In the genomic region with DNA sequence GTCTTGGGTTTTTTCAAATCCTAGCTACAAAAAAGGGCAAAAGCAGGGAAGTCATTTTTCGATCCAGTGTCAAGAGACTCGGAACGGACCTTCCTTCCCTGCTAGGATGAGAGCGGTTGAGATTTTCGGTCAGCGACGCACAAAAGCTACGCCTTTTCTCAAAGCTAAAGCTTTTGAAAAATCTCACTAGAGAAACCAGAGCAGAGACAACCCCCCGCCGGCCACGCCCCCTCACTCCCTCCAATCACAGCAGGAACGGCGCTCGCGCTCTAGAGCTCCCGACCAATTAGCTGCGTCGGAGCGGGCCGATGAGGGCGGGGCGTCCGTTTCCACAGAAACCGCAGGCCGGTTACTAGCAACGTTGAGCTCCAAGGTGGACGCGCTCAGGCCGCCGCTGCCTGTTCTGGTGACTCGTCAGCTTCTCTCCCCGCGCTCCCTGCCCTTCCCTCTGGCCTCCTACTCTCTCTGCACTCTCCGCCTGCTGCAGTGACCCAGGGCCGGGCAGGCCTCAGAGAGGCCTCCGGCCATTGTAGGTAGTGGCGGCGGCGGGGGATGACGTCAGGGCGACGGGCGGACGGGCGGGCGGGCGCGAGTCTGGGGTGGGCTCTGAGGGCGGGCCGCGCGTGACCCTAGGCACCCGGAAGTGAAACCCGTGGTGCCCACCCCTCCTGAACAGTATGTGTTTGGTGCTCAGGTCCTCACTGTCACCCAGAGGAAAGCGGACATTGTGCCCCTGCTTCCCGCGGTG, we compare ENCODE assay signal across 8 mouse cellular contexts. TPM values are rescaled to one million over a fixed set of nuclear protein-coding genes. Genes with fewer than 3 reads are reported as not detected.
A peak's percentile ranks its signal among the peaks of the same experiment; 100 is the strongest.
DNase-seq lines count a peak whose midpoint lies in the region; ATAC-seq and TF ChIP-seq lines count a peak whose summit lies in the region.

A gene (plus strand): TSS at position 335 of the 748 bp plus-strand sequence.

- peaks cover 13% of the 10 kb centered on the region for H3K4me1 ChIP-seq in heart, embryonic 15.5 days (replicated peaks)
- peaks cover 5 to 12% of the 10 kb centered on the region in 2 experiments; a peak in 1 of 4 replicates for H3K4me1 ChIP-seq in liver, embryonic 14.5 days (replicated peaks; ENCODE audit: control insufficient read depth in 2 of 2, insufficient read depth in 2 of 2, low read length in 1 of 2)
- no peaks in the 10 kb centered on the region for H3K4me1 ChIP-seq in neural tube, embryonic 11.5 days (ENCODE audit: control insufficient read depth, insufficient read depth, low read length)
- no peaks in the 10 kb centered on the region for H3K4me1 ChIP-seq in stomach, postnatal 0 days (replicated peaks; ENCODE audit: control insufficient read depth, insufficient read depth)

- peak within 1 kb of the TSS; percentile 97 for H3K27ac ChIP-seq in heart, embryonic 15.5 days
- H3K27ac ChIP-seq in liver, embryonic 14.5 days: peak within 1 kb of the TSS; percentile 57
- peak within 1 kb of the TSS; percentile 95 for H3K27ac ChIP-seq in neural tube, embryonic 11.5 days (ENCODE audit: low read depth, low read length)
- H3K27ac ChIP-seq in stomach, postnatal 0 days (replicated peaks): peak within 1 kb of the TSS; percentile 98

- no peaks in the 10 kb centered on the region for H3K9me3 ChIP-seq in heart, embryonic 15.5 days (replicated peaks)
- H3K9me3 ChIP-seq in liver, embryonic 14.5 days (ENCODE audit: control insufficient read depth, low read length): no peaks in the 10 kb centered on the region
- no peaks in the 10 kb centered on the region for H3K9me3 ChIP-seq in neural tube, embryonic 11.5 days (ENCODE audit: control insufficient read depth, low read length)
- no peaks in the 10 kb centered on the region for H3K9me3 ChIP-seq in stomach, postnatal 0 days (ENCODE audit: control insufficient read depth, low read length)

- peak within 1 kb of the TSS; percentile 78 for H3K9ac ChIP-seq in heart, embryonic 15.5 days
- H3K9ac ChIP-seq in liver, embryonic 14.5 days (replicated peaks): peak within 1 kb of the TSS; percentile 81
- H3K9ac ChIP-seq in neural tube, embryonic 11.5 days (ENCODE audit: low read length): peak within 1 kb of the TSS; percentile 90
- peak within 1 kb of the TSS; percentile 89 for H3K9ac ChIP-seq in stomach, postnatal 0 days (ENCODE audit: low read length)

- H3K4me3 ChIP-seq in heart, embryonic 15.5 days: peak within 1 kb of the TSS; percentile 79
- H3K4me3 ChIP-seq in liver, embryonic 14.5 days (ENCODE audit: insufficient read depth in 1 of 2, low read depth in 2 of 2, low read length in 2 of 2): peak within 1 kb of the TSS; percentile 80 to 98
- H3K4me3 ChIP-seq in neural tube, embryonic 11.5 days (ENCODE audit: low read depth, low read length): peak within 1 kb of the TSS; percentile 64
- H3K4me3 ChIP-seq in stomach, postnatal 0 days (ENCODE audit: low read depth, low read length): peak within 1 kb of the TSS; percentile 63

- TF ChIP-seq CTCF in liver, embryonic 14.5 days (IDR thresholded peaks at IDR 0.05; ENCODE audit: low read depth): no peak
- no peak for TF ChIP-seq CTCF in stomach, postnatal 0 days (IDR thresholded peaks at IDR 0.05; ENCODE audit: low read depth)

- TF ChIP-seq EP300 in liver, embryonic 14.5 days (IDR thresholded peaks at IDR 0.05; ENCODE audit: low read depth): no peak
- TF ChIP-seq EP300 in stomach, postnatal 0 days (optimal IDR thresholded peaks at IDR 0.05): no peak

- no peaks in the 10 kb centered on the region for H3K27me3 ChIP-seq in heart, embryonic 15.5 days
- H3K27me3 ChIP-seq in liver, embryonic 14.5 days (ENCODE audit: control insufficient read depth, insufficient read depth, low read length): no peaks in the 10 kb centered on the region
- no peaks in the 10 kb centered on the region for H3K27me3 ChIP-seq in neural tube, embryonic 11.5 days (ENCODE audit: control insufficient read depth, insufficient read depth, low read length)
- no peaks in the 10 kb centered on the region for H3K27me3 ChIP-seq in stomach, postnatal 0 days (ENCODE audit: control insufficient read depth, insufficient read depth, low read length)

- ATAC-seq in CD4-positive, CD25-positive, alpha-beta regulatory T cell, adult 4 months: peak; percentile 99
- ATAC-seq in heart, embryonic 15.5 days (replicated peaks; ENCODE audit: insufficient number of reproducible peaks, insufficient read depth, low FRiP score, low read depth): peak; percentile 98
- peak; percentile 96 for ATAC-seq in liver, embryonic 14.5 days (ENCODE audit: insufficient read depth)
- ATAC-seq in neural tube, embryonic 11.5 days (ENCODE audit: insufficient read depth, low FRiP score, low TSS enrichment): peak; percentile 99
- ATAC-seq in stomach, postnatal 0 days (ENCODE audit: low FRiP score, low TSS enrichment): peak; percentile 99

- WGBS in heart, embryonic 15.5 days: under 1% methylated on average over 57 of the region's 57 CpGs
- WGBS in liver, embryonic 14.5 days (ENCODE audit: insufficient replicate concordance): under 1% methylated on average over 51 of the region's 57 CpGs
- under 1% methylated on average over 51 of the region's 57 CpGs for WGBS in neural tube, embryonic 11.5 days
- under 1% methylated on average over 54 of the region's 57 CpGs for WGBS in stomach, postnatal 0 days

- peak within 1 kb of the TSS; percentile 80 for H3K4me2 ChIP-seq in heart, embryonic 15.5 days
- peak within 1 kb of the TSS; percentile 63 for H3K4me2 ChIP-seq in liver, embryonic 14.5 days (ENCODE audit: low read depth)
- H3K4me2 ChIP-seq in neural tube, embryonic 11.5 days (ENCODE audit: low read depth): peak within 1 kb of the TSS; percentile 74
- peak within 1 kb of the TSS; percentile 86 for H3K4me2 ChIP-seq in stomach, postnatal 0 days (replicated peaks; ENCODE audit: low read depth)

- peak; percentile 93 for DNase-seq in c-Kit-negative CD71-positive TER-119-positive erythroid progenitor cells, embryonic 14.5 days (ENCODE audit: low read depth, low spot score)
- DNase-seq in fibroblast of lung, adult 2 months (ENCODE audit: low read depth): peak; percentile 89
- peak; percentile 99 for DNase-seq in kidney, postnatal 25 days
- DNase-seq in liver, embryonic 14.5 days (ENCODE audit: low read depth in 3 of 3, low spot score in 3 of 3): peak; percentile 89 to 91 (median 90)
- peak; percentile 98 for DNase-seq in neural tube, embryonic 11.5 days (ENCODE audit: low spot score)
- peak; percentile 98 for DNase-seq in stomach, postnatal 0 days (ENCODE audit: low spot score)

- no peaks in the 10 kb centered on the region for H3K36me3 ChIP-seq in heart, embryonic 15.5 days
- no peaks in the 10 kb centered on the region for H3K36me3 ChIP-seq in liver, embryonic 14.5 days (replicated peaks; ENCODE audit: control insufficient read depth, insufficient read depth, low read depth)
- H3K36me3 ChIP-seq in neural tube, embryonic 11.5 days (ENCODE audit: control insufficient read depth, insufficient read depth, low read length): no peaks in the 10 kb centered on the region
- H3K36me3 ChIP-seq in stomach, postnatal 0 days (ENCODE audit: control insufficient read depth, insufficient read depth, low read length): no peaks in the 10 kb centered on the region

RNA-seq across cellular contexts. Expression of the gene that starts here (rescaled TPM):
- polyA plus RNA-seq in CD4-positive, CD25-positive, alpha-beta regulatory T cell, adult 4 months (2017; shearing (Covaris generic)): 1 to 10 TPM; 6.3 to 7.1 TPM
- polyA plus RNA-seq in heart, embryonic 15.5 days (2015; fragmentation: Nextera tagmentation; extraction: Ambion mirVana): 12.3 and 12.9 TPM in 2 replicates
- 3.9 and 5.6 TPM in 2 replicates for polyA plus RNA-seq in liver, embryonic 14.5 days (2012; rRNA removed)
- polyA plus RNA-seq in liver, embryonic 14.5 days (2014; fragmentation: Nextera tagmentation; extraction: Ambion mirVana): 4.9 and 7.6 TPM in 2 replicates
- 22.1 and 23.7 TPM in 2 replicates for polyA plus RNA-seq in neural tube, embryonic 11.5 days (2014; fragmentation: Nextera tagmentation; extraction: Ambion mirVana)
- 7.1 and 8.8 TPM in 2 replicates for polyA plus RNA-seq in stomach, postnatal 0 days (2015; fragmentation: Nextera tagmentation; extraction: Ambion mirVana)

Comparison
In these comparisons a context has a peak if more than half of its experiments do, and no peak if none do; other contexts are left out.
1. Peak in every context shown above with its lines: DNase-seq, ATAC-seq, H3K4me3 ChIP-seq and H3K27ac ChIP-seq.